Mouse (Mus musculus): ENCODE measurements at regions not wholly inside any gene's neighbourhood (a gene's known extent, or its start where the extent isn't known, plus 50 kb on each side); places are given as distances from the start of the nearest gene placed in this dataset.

DNA sequence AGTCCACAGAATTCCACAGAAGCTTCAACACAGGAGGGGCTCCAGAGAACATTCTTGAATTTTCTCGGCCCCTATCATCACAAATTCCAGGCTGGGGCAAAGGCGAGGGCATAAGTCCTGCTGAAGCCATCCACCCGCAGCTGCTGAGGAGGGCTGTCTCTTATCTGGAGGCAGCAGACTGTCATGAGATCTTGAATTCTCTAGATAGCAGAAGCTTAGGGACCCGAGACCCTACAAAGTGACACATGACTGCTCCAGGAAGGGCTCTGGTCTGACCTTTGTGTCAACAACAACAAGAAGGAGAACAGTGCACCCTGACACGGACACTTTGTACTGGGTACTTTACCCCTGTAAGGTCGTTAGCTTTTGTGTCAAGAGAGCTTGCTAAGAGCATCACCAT is 57.2 kb downstream of the Lao1 start:
- no peak for TF ChIP-seq POLR2A (IDR thresholded peaks at IDR 0.05; ENCODE audit: insufficient read length, low read depth)
- TF ChIP-seq MYOD1 (IDR thresholded peaks at IDR 0.05; ENCODE audit: control insufficient read depth in 1 of 3, insufficient read length in 2 of 3, low read depth in 2 of 3) = no peak
- no peak for TF ChIP-seq POLR2AphosphoS2 (IDR thresholded peaks at IDR 0.05; ENCODE audit: insufficient read length, low read depth)
